9 mouse cellular contexts compared by ENCODE assay signal in genomic region chr6:72981124-72981651, GRCm38 (mm10). TPM values are rescaled to one million over a fixed set of nuclear protein-coding genes. Genes with fewer than 3 reads are reported as not detected.
DNase-seq lines count a peak whose midpoint lies in the region; ATAC-seq and TF ChIP-seq lines count a peak whose summit lies in the region.
"Had no signal": no experiment of that assay in that cellular context is flagged by ENCODE, and none has a peak within 500 bp of the region (broad histone marks: within the 10 kb centered on the region; RNA-seq: fewer than 3 reads in every experiment).

No protein-coding gene starts in this region.

- no peak overlapping the region for H3K4me3 ChIP-seq in olfactory bulb, adult 2 months (ENCODE audit: insufficient read depth, low read depth, low read length)
- H3K4me3 ChIP-seq in midbrain, embryonic 15.5 days, result no peak overlapping the region
- H3K4me3 ChIP-seq: midbrain, embryonic 12.5 days had no signal

- no peaks in the 10 kb centered on the region for H3K9me3 ChIP-seq in midbrain, embryonic 15.5 days
- H3K9me3 ChIP-seq: midbrain, embryonic 12.5 days had no signal

- TF ChIP-seq POLR2A in olfactory bulb, adult 2 months (IDR thresholded peaks at IDR 0.05; ENCODE audit: insufficient read depth, low read depth, low read length), result no peak

- DNase-seq in R1 (ENCODE audit: low read depth, low spot score), result peak; percentile 30
- peak; percentile 46 to 62 for DNase-seq in adrenal gland, postnatal 36 days
- DNase-seq in heart, adult 8-10 months (ENCODE audit: low spot score), result peak; percentile 71
- peak; percentile 67 for DNase-seq in kidney, postnatal 14 days
- no peak for DNase-seq in frontal cortex, postnatal 10 days (ENCODE audit: low spot score in 2 of 2)
- no peak for DNase-seq in cerebellum, adult 8-10 months

- H3K36me3 ChIP-seq in midbrain, embryonic 15.5 days (replicated peaks), result no peaks in the 10 kb centered on the region
- H3K36me3 ChIP-seq: midbrain, embryonic 12.5 days had no signal

- WGBS in olfactory bulb, adult 2 months, result 25% methylated on average over 9 of the region's 9 CpGs
- 56% methylated on average over 9 of the region's 9 CpGs for WGBS in midbrain, embryonic 15.5 days

- H3K9ac ChIP-seq in midbrain, embryonic 15.5 days, result no peak overlapping the region
- H3K9ac ChIP-seq: midbrain, embryonic 12.5 days had no signal

- no peak for TF ChIP-seq CTCF in olfactory bulb, adult 2 months (IDR thresholded peaks at IDR 0.05; ENCODE audit: insufficient read depth, low read depth, low read length)

- no peaks in the 10 kb centered on the region for H3K27me3 ChIP-seq in midbrain, embryonic 15.5 days (replicated peaks)
- H3K27me3 ChIP-seq: midbrain, embryonic 12.5 days had no signal

- H3K27ac ChIP-seq in olfactory bulb, adult 2 months (ENCODE audit: insufficient read depth, low read depth, low read length), result 0 out of 2 replicates have a peak overlapping the region, but pooled peaks have one; percentile 6
- no peak overlapping the region for H3K27ac ChIP-seq in midbrain, embryonic 15.5 days
- H3K27ac ChIP-seq: midbrain, embryonic 12.5 days had no signal

- H3K4me2 ChIP-seq in midbrain, embryonic 15.5 days, result no peak overlapping the region
- H3K4me2 ChIP-seq: midbrain, embryonic 12.5 days had no signal

- peaks cover 16% of the 10 kb centered on the region for H3K4me1 ChIP-seq in olfactory bulb, adult 2 months (ENCODE audit: control insufficient read depth, insufficient read depth, low read length)
- H3K4me1 ChIP-seq in midbrain, embryonic 15.5 days, result no peaks in the 10 kb centered on the region
- H3K4me1 ChIP-seq: midbrain, embryonic 12.5 days had no signal

- no peak for ATAC-seq in midbrain, embryonic 15.5 days (replicated peaks)

RNA-seq across cellular contexts. Expression of gene Tmsb10, which starts 22.6 kb away (rescaled TPM):
- total RNA-seq in adrenal gland, postnatal 36 days (2021), result 100 to 1,000 TPM; 175 to 225 TPM
- 100 to 1,000 TPM in 1 of 4 experiments, 10 to 100 TPM in 3; 69.4 to 102 (median 73.2) TPM for total RNA-seq in heart, adult 8-10 months (2022)
- 1,837 TPM in 1 of 2 replicates, not detected in the other for polyA plus RNA-seq in olfactory bulb, adult 2 months (2012; ENCODE audit: insufficient read depth, insufficient read length, low replicate concordance, missing spikeins)
- polyA plus RNA-seq in midbrain, embryonic 15.5 days (2015; fragmentation: Nextera tagmentation; extraction: Ambion mirVana), result 4,117 and 4,750 TPM in 2 replicates

Comparison
In these comparisons a context has a peak if more than half of its experiments do, and no peak if none do; other contexts are left out.
1. DNase-seq: peak in R1 (single experiment), adrenal gland, postnatal 36 days (2 of 2), heart, adult 8-10 months (single experiment) and kidney, postnatal 14 days (single experiment); none in frontal cortex, postnatal 10 days (0 of 2) and cerebellum, adult 8-10 months (single experiment).